Mouse (Mus musculus) testis, adult 2 months (tissue): ENCODE data around the gene Card6.

Experiments used
- CTCF ChIP-seq: fragments of 200-500 bp; IDR thresholded peaks from 2 replicates; pipeline ENCODE4 v1.5.1; 2012; ENCODE audit warnings: low read depth, mild to moderate bottlenecking, inconsistent platforms, low read length, moderate library complexity; ENCODE audit not compliant: control insufficient read depth, insufficient read depth, insufficient replicate concordance
- POLR2A ChIP-seq: fragments of 200-500 bp; IDR thresholded peaks from 2 replicates; pipeline ENCODE4 v1.6.1; 2012; ENCODE audit warnings: low read depth, mild to moderate bottlenecking, inconsistent platforms, low read length, moderate library complexity; ENCODE audit not compliant: control insufficient read depth

DNA sequence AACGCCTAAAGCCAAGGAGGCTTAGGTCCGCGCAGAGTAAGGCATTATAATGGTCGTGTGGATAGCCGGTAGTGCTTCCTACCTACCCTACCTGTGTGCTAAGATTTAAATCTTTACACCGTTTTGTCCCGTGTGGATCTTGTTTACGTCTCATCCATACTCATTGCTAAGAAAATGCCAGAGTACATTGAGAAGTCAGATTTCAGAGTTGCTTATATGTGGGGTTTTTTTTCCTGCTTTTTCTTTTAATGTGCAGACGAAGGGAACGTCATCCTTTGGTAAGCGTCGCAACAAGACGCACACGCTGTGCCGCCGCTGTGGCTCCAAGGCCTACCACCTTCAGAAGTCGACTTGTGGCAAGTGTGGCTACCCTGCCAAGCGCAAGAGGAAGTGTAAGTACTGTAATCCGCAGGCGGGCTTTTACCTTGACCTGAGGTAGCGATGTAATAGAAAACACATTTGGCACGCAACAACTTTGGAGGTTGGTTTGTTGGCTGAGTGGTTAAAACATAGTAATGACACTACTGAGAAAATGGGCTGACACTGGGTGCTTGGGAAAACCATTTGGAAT is 8.8 kb upstream of the Card6 start:
- TF ChIP-seq CTCF (no peak), POLR2A (no peak)
